ENCODE assay signal across 19 mouse cellular contexts in the genomic region with DNA sequence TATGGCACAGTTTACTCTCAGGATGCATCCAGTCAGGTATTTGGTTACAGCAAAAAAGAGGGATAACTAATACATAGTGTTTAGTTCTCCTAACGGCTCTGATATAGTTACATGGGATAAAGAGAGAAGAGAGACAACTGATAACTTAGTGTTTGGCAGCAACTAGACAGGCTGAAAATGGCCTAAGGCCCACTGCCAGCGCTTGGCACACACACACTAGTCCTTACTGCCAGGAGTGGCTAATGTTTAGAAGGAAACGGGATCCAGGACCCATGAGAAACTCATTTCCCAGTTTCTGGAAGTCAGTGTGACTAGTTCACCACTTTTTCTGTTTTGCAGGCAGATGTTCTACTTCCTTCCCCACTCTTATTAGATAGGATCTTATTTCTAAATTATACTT.
DNase-seq lines count a peak whose midpoint lies in the region; TF ChIP-seq lines count a peak whose summit lies in the region.
"Had no signal": no experiment of that assay in that cellular context is flagged by ENCODE, and none has a peak within 500 bp of the region (broad histone marks: within the 10 kb centered on the region; RNA-seq: fewer than 3 reads in every experiment).

No protein-coding gene starts in this region.

- H3K36me3 ChIP-seq in heart, embryonic 10.5 days = no peaks in the 10 kb centered on the region
- H3K36me3 ChIP-seq: embryonic facial prominence, embryonic 12.5 days; forebrain, embryonic 12.5 days; midbrain, embryonic 10.5 days; neural tube, embryonic 15.5 days had no signal

- intact Hi-C loops in heart, postnatal 10 days (cut with DNase I) = no loop called here

- DNase-seq in cerebellum, postnatal 25 days = peak; percentile 6 to 9
- DNase-seq in cerebellum, adult 2 months = no peak
- DNase-seq in heart, postnatal 10 days = peak; percentile 24 to 25
- no peak for DNase-seq in heart, embryonic 10.5 days (ENCODE audit: low spot score)
- peak; percentile 2 to 4 for DNase-seq in kidney, adult 8-10 months
- DNase-seq in kidney, adult 9 months = no peak
- peak; percentile 21 for DNase-seq in right cerebral cortex, postnatal 4 days
- DNase-seq in right cerebral cortex, adult 18-20 months = no peak
- DNase-seq: adrenal gland, adult 2 months; cerebellum, adult 9-10 months; lung, adult 18-20 months; lung, postnatal 10 days; spleen, adult 18-20 months had no signal

- no peaks in the 10 kb centered on the region for H3K27me3 ChIP-seq in cerebellum, adult 2 months (ENCODE audit: control insufficient read depth, insufficient read depth, low read length)
- H3K27me3 ChIP-seq in heart, embryonic 10.5 days (ENCODE audit: insufficient read depth, poor library complexity, severe bottlenecking) = no peaks in the 10 kb centered on the region
- H3K27me3 ChIP-seq: embryonic facial prominence, embryonic 12.5 days; forebrain, embryonic 12.5 days; neural tube, embryonic 15.5 days; Patski had no signal

- TF ChIP-seq CTCF in cerebellum, adult 2 months (IDR thresholded peaks at IDR 0.05; ENCODE audit: borderline replicate concordance, insufficient read depth, low read depth, low read length) = no peak

- no peaks in the 10 kb centered on the region for H3K9me3 ChIP-seq in heart, embryonic 10.5 days
- H3K9me3 ChIP-seq: embryonic facial prominence, embryonic 12.5 days; forebrain, embryonic 12.5 days; midbrain, embryonic 10.5 days; neural tube, embryonic 15.5 days had no signal

- no peak for TF ChIP-seq POLR2A in cerebellum, adult 2 months (IDR thresholded peaks at IDR 0.05; ENCODE audit: borderline replicate concordance, insufficient read depth, low read length)

- no peaks in the 10 kb centered on the region for H3K4me1 ChIP-seq in cerebellum, adult 2 months (ENCODE audit: control insufficient read depth, insufficient read depth, low read length)
- no peaks in the 10 kb centered on the region for H3K4me1 ChIP-seq in heart, embryonic 10.5 days
- H3K4me1 ChIP-seq: embryonic facial prominence, embryonic 12.5 days; forebrain, embryonic 12.5 days; midbrain, embryonic 10.5 days; neural tube, embryonic 15.5 days had no signal

- 5% methylated on average over 3 of the region's 3 CpGs for WGBS in cerebellum, adult 2 months
- WGBS in heart, embryonic 10.5 days = 83% methylated on average over 3 of the region's 3 CpGs

- H3K4me3 ChIP-seq in cerebellum, adult 2 months (replicated peaks; ENCODE audit: insufficient read depth, low read depth, low read length) = no peak overlapping the region
- H3K4me3 ChIP-seq in heart, embryonic 10.5 days = no peak overlapping the region
- H3K4me3 ChIP-seq: embryonic facial prominence, embryonic 12.5 days; forebrain, embryonic 12.5 days; midbrain, embryonic 10.5 days; neural tube, embryonic 15.5 days had no signal

- H3K27ac ChIP-seq in cerebellum, adult 2 months (ENCODE audit: insufficient read depth, low read length) = no peak overlapping the region
- no peak overlapping the region for H3K27ac ChIP-seq in heart, embryonic 10.5 days
- H3K27ac ChIP-seq: embryonic facial prominence, embryonic 12.5 days; forebrain, embryonic 12.5 days; hindbrain, embryonic 14.5 days; midbrain, embryonic 10.5 days; neural tube, embryonic 15.5 days had no signal

Comparison
In these comparisons a context has a peak if more than half of its experiments do, and no peak if none do; other contexts are left out.
1. DNase-seq: peak in cerebellum, postnatal 25 days (2 of 2), heart, postnatal 10 days (2 of 2), kidney, adult 8-10 months (2 of 2) and right cerebral cortex, postnatal 4 days (single experiment); none in cerebellum, adult 2 months (0 of 2), heart, embryonic 10.5 days (single experiment), kidney, adult 9 months (single experiment) and right cerebral cortex, adult 18-20 months (single experiment).